Mouse (Mus musculus): ENCODE measurements around the gene Cfap74. TPM values are rescaled to one million over a fixed set of nuclear protein-coding genes. Genes with fewer than 3 reads are reported as not detected.
A peak's percentile ranks its signal among the peaks of the same experiment; 100 is the strongest.

Gene Cfap74
- polyA plus RNA-seq, 2 experiments, result 4.7 to 5.9 TPM

GRCm38 (mm10) chr4:155397511-155398221 is 11.3 kb upstream of the Cfap74 start, which contains the start of gene Gabrd:
TSS of gene Gabrd (minus strand) at chr4:155398112.
- no peak within 1 kb of the TSS for H3K9ac ChIP-seq (ENCODE audit: low read depth, low read length, severe bottlenecking)
- no peaks in the 10 kb centered on the region for H3K9me3 ChIP-seq (ENCODE audit: control insufficient read depth, low read length)
- H3K4me1 ChIP-seq (ENCODE audit: control insufficient read depth, insufficient read depth, low read length), result peaks cover 7% of the 10 kb centered on the region; the same call in 1 of the 2 replicates
- H3K4me3 ChIP-seq (replicated peaks; ENCODE audit: low read length), result peak within 1 kb of the TSS; percentile 35
- DNase-seq (ENCODE audit: low spot score) (peak; percentile 28), ATAC-seq (ENCODE audit: low FRiP score, low read depth) (peak; percentile 55; the same call in 1 of the 2 replicates)
- no peak within 1 kb of the TSS for H3K27ac ChIP-seq (replicated peaks; ENCODE audit: low read depth, low read length)
- WGBS, result under 1% methylated on average over 35 of the region's 57 CpGs
- H3K27me3 ChIP-seq (ENCODE audit: control insufficient read depth, insufficient read depth, low read length), result peaks cover 25% of the 10 kb centered on the region
- H3K36me3 ChIP-seq (ENCODE audit: control insufficient read depth, insufficient read depth, low read length), result no peaks in the 10 kb centered on the region
- peak within 1 kb of the TSS; percentile 73 for H3K4me2 ChIP-seq (replicated peaks; ENCODE audit: low read depth, low read length, severe bottlenecking)
- TF ChIP-seq POLR2A (IDR thresholded peaks at IDR 0.05; ENCODE audit: borderline replicate concordance, extremely low read depth, insufficient read depth, insufficient read length), result no peak

GRCm38 (mm10) chr4:155398222-155398540 is 10.8 kb upstream of the Cfap74 start:
- 6% methylated on average over 8 of the region's 9 CpGs for WGBS
- no peak overlapping the region for H3K9ac ChIP-seq (ENCODE audit: low read depth, low read length, severe bottlenecking)

GRCm38 (mm10) chr4:155401121-155401520 is 7.9 kb upstream of the Cfap74 start:
- Histone ChIP-seq H3K4me3 (replicated peaks; ENCODE audit: low read length) (no peak overlapping the region), H3K9ac (ENCODE audit: low read depth, low read length, severe bottlenecking) (no peak overlapping the region), H3K4me1 (ENCODE audit: control insufficient read depth, insufficient read depth, low read length) (peaks cover 7% of the 10 kb centered on the region; the same call in 1 of the 2 replicates), H3K27ac (replicated peaks; ENCODE audit: low read depth, low read length) (no peak overlapping the region), H3K36me3 (ENCODE audit: control insufficient read depth, insufficient read depth, low read length) (no peaks in the 10 kb centered on the region), H3K27me3 (ENCODE audit: control insufficient read depth, insufficient read depth, low read length) (peaks cover 25% of the 10 kb centered on the region), H3K4me2 (replicated peaks; ENCODE audit: low read depth, low read length, severe bottlenecking) (no peak overlapping the region), H3K9me3 (ENCODE audit: control insufficient read depth, low read length) (no peaks in the 10 kb centered on the region)
- DNase-seq (ENCODE audit: low spot score) (no peak), ATAC-seq (ENCODE audit: low FRiP score, low read depth) (no peak)
- TF ChIP-seq POLR2A (IDR thresholded peaks at IDR 0.05; ENCODE audit: borderline replicate concordance, extremely low read depth, insufficient read depth, insufficient read length), result no peak
- WGBS, result 66% methylated on average over 7 of the region's 7 CpGs

More at GRCm38 (mm10) chr4:155398222-155398540, 10.8 kb upstream of the Cfap74 start:
- Histone ChIP-seq H3K4me3 (replicated peaks; ENCODE audit: low read length) (peak overlapping the region; percentile 35), H3K27me3 (ENCODE audit: control insufficient read depth, insufficient read depth, low read length) (peaks cover 25% of the 10 kb centered on the region), H3K4me1 (ENCODE audit: control insufficient read depth, insufficient read depth, low read length) (peaks cover 7% of the 10 kb centered on the region; the same call in 1 of the 2 replicates), H3K36me3 (ENCODE audit: control insufficient read depth, insufficient read depth, low read length) (no peaks in the 10 kb centered on the region), H3K4me2 (replicated peaks; ENCODE audit: low read depth, low read length, severe bottlenecking) (peak overlapping the region; percentile 73), H3K9me3 (ENCODE audit: control insufficient read depth, low read length) (no peaks in the 10 kb centered on the region), H3K27ac (replicated peaks; ENCODE audit: low read depth, low read length) (no peak overlapping the region)
- ATAC-seq (ENCODE audit: low FRiP score, low read depth), result no peak
- no peak for TF ChIP-seq POLR2A (IDR thresholded peaks at IDR 0.05; ENCODE audit: borderline replicate concordance, extremely low read depth, insufficient read depth, insufficient read length)
- no peak for DNase-seq (ENCODE audit: low spot score)

GRCm38 (mm10) chr4:155402489-155402888 is 6.5 kb upstream of the Cfap74 start:
- TF ChIP-seq POLR2A (IDR thresholded peaks at IDR 0.05; ENCODE audit: borderline replicate concordance, extremely low read depth, insufficient read depth, insufficient read length), result no peak
- Histone ChIP-seq H3K4me1 (ENCODE audit: control insufficient read depth, insufficient read depth, low read length) (peaks cover 7% of the 10 kb centered on the region; the same call in 1 of the 2 replicates), H3K9ac (ENCODE audit: low read depth, low read length, severe bottlenecking) (no peak overlapping the region), H3K27ac (replicated peaks; ENCODE audit: low read depth, low read length) (no peak overlapping the region), H3K9me3 (ENCODE audit: control insufficient read depth, low read length) (no peaks in the 10 kb centered on the region), H3K4me2 (replicated peaks; ENCODE audit: low read depth, low read length, severe bottlenecking) (no peak overlapping the region), H3K36me3 (ENCODE audit: control insufficient read depth, insufficient read depth, low read length) (no peaks in the 10 kb centered on the region), H3K27me3 (ENCODE audit: control insufficient read depth, insufficient read depth, low read length) (peaks cover 14% of the 10 kb centered on the region), H3K4me3 (replicated peaks; ENCODE audit: low read length) (no peak overlapping the region)
- 59% methylated on average over 1 of the region's 1 CpGs for WGBS
- DNase-seq (ENCODE audit: low spot score) (no peak), ATAC-seq (ENCODE audit: low FRiP score, low read depth) (no peak)

GRCm38 (mm10) chr4:155408695-155409057 is 314 bp upstream of the Cfap74 start:
- WGBS, result 3% methylated on average over 8 of the region's 8 CpGs
- H3K27ac ChIP-seq (replicated peaks; ENCODE audit: low read depth, low read length), result no peak overlapping the region
- 0 out of 2 replicates have a peak overlapping the region, but pooled peaks have one; percentile 46 for H3K9ac ChIP-seq (ENCODE audit: low read depth, low read length, severe bottlenecking)
- ATAC-seq (ENCODE audit: low FRiP score, low read depth) (peak; percentile 55), DNase-seq (ENCODE audit: low spot score) (no peak)
- no peaks in the 10 kb centered on the region for H3K9me3 ChIP-seq (ENCODE audit: control insufficient read depth, low read length)
- H3K27me3 ChIP-seq (ENCODE audit: control insufficient read depth, insufficient read depth, low read length), result no peaks in the 10 kb centered on the region
- H3K36me3 ChIP-seq (ENCODE audit: control insufficient read depth, insufficient read depth, low read length), result no peaks in the 10 kb centered on the region
- H3K4me1 ChIP-seq (ENCODE audit: control insufficient read depth, insufficient read depth, low read length), result no peaks in the 10 kb centered on the region
- TF ChIP-seq POLR2A (IDR thresholded peaks at IDR 0.05; ENCODE audit: borderline replicate concordance, extremely low read depth, insufficient read depth, insufficient read length), result no peak
- H3K4me2 ChIP-seq (replicated peaks; ENCODE audit: low read depth, low read length, severe bottlenecking), result peak overlapping the region; percentile 63
- peak overlapping the region; percentile 47 for H3K4me3 ChIP-seq (replicated peaks; ENCODE audit: low read length)
